Mouse (Mus musculus): Measurements from ENCODE around the gene Apaf1. TPM values are rescaled to one million over a fixed set of nuclear protein-coding genes. Genes with fewer than 3 reads are reported as not detected.

Gene Apaf1
- polyA plus RNA-seq, 1 experiment from 2014 or later: 14.1 TPM

DNA sequence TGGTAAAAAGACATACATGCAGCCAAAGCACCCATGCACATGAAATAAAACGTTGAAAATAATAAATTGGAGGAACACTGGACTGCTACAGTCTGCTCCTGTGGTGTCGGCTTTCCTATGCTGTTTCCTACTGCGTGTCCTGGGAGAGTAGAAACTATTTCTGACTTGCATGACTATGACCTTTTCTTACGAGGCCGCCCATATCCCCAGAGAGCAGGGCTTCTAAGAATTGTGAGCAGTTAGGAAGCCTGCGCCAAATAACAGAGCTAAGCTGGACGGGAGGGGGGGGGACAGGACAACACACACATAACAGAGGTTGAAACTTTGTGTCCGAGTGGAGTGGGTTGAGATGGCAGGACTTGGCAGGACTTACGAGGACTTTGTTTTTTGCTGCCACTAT lies 51.4 kb downstream of the Apaf1 start:
- H3K9ac ChIP-seq (ENCODE audit: low read depth, low read length): no peak overlapping the region
- ATAC-seq (replicated peaks; ENCODE audit: low FRiP score, low read depth) (no peak), DNase-seq (ENCODE audit: low spot score) (peak; percentile 26)
- 80% methylated on average over 9 of the region's 9 CpGs for WGBS
- no peaks in the 10 kb centered on the region for H3K27me3 ChIP-seq (ENCODE audit: insufficient read depth, low read length)
- H3K36me3 ChIP-seq (ENCODE audit: insufficient read depth, low read length): peaks cover 16% of the 10 kb centered on the region; the same call in 1 of the 2 replicates
- H3K4me3 ChIP-seq (replicated peaks; ENCODE audit: low read depth, low read length): no peak overlapping the region
- TF ChIP-seq CTCF (IDR thresholded peaks at IDR 0.05; ENCODE audit: low read depth): no peak
- no peaks in the 10 kb centered on the region for H3K9me3 ChIP-seq (replicated peaks; ENCODE audit: low read length)
- H3K4me2 ChIP-seq (ENCODE audit: low read length): no peak overlapping the region
- no peaks in the 10 kb centered on the region for H3K4me1 ChIP-seq (replicated peaks; ENCODE audit: insufficient read depth, low read length)
- H3K27ac ChIP-seq: no peak overlapping the region

DNA sequence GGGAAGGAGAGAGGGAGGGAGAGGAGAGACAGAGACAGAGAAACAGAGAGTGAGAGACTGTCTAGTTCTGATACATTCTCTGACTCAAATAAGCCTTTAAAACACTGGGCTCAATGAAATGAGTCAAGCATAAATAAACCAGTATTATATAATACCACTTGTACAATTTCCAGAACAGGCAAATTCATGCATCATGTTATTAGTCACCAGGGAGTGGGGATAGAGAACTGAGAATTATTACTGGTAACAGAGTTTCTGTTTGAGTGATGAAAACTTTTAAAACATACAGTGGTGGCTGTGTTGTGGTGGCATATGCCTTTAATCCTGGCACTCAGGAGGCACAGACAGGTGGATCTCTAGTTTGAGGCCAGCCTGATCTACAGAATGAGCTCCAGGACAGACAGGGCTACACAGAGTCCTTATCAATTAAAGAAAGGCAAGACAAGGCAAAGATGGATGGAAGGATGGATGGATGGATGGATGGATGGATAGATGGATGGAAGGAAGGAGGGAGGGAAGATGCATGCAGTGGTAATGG lies 53.5 kb downstream of the Apaf1 start:
- H3K9me3 ChIP-seq (replicated peaks; ENCODE audit: low read length): no peaks in the 10 kb centered on the region
- no peaks in the 10 kb centered on the region for H3K27me3 ChIP-seq (ENCODE audit: insufficient read depth, low read length)
- H3K4me2 ChIP-seq (ENCODE audit: low read length): no peak overlapping the region
- ATAC-seq (replicated peaks; ENCODE audit: low FRiP score, low read depth) (no peak), DNase-seq (ENCODE audit: low spot score) (no peak)
- TF ChIP-seq CTCF (IDR thresholded peaks at IDR 0.05; ENCODE audit: low read depth): no peak
- H3K36me3 ChIP-seq (ENCODE audit: insufficient read depth, low read length): peaks cover 16% of the 10 kb centered on the region; the same call in 1 of the 2 replicates
- H3K27ac ChIP-seq: no peak overlapping the region
- no peak overlapping the region for H3K4me3 ChIP-seq (replicated peaks; ENCODE audit: low read depth, low read length)
- H3K4me1 ChIP-seq (replicated peaks; ENCODE audit: insufficient read depth, low read length): no peaks in the 10 kb centered on the region
- no peak overlapping the region for H3K9ac ChIP-seq (ENCODE audit: low read depth, low read length)

DNA sequence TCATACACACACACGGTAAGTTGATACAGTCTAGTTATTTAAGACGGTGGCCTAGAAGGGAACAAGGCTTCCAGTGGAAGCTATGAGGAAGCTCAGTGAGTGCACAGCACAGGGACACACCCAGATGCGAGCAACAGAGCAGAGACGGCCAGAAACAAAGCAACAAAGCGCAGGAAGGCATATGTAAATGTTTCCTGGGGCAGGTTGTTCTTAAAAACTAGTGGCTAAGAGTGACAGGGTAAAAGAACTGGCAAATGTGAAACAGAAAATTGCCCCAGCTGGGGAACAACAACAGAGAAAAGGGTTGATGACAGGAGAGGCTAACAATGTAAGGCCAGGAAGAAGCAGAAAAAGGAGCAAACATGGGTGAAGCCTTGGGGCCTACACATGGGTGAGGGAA lies 54.6 kb downstream of the Apaf1 start:
- WGBS: 84% methylated on average over 5 of the region's 5 CpGs
- Histone ChIP-seq H3K4me3 (replicated peaks; ENCODE audit: low read depth, low read length) (no peak overlapping the region), H3K27me3 (ENCODE audit: insufficient read depth, low read length) (no peaks in the 10 kb centered on the region), H3K36me3 (ENCODE audit: insufficient read depth, low read length) (peaks cover 11% of the 10 kb centered on the region; the same call in 1 of the 2 replicates), H3K27ac (no peak overlapping the region), H3K9ac (ENCODE audit: low read depth, low read length) (no peak overlapping the region), H3K4me1 (replicated peaks; ENCODE audit: insufficient read depth, low read length) (no peaks in the 10 kb centered on the region), H3K4me2 (ENCODE audit: low read length) (no peak overlapping the region), H3K9me3 (replicated peaks; ENCODE audit: low read length) (no peaks in the 10 kb centered on the region)
- ATAC-seq (replicated peaks; ENCODE audit: low FRiP score, low read depth) (no peak), DNase-seq (ENCODE audit: low spot score) (no peak)
- no peak for TF ChIP-seq CTCF (IDR thresholded peaks at IDR 0.05; ENCODE audit: low read depth)

DNA sequence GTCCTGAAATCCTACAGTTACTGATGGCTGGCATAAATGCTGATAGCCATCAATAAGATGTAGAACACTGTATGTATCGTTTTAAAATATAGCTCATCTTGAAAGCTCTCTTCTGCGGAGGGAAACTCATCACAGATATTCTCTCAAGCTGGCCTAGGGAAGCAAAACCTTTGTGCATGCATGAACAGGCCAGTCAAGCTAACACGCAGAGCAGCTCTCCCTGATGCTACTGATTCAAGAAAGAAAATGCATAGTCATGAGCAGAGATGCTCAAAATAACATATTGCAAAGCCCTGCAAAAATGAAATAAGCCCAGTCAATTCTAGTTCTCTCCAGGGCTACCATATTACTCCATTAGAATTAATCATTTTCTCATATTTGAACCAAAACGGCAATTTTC lies 55.1 kb downstream of the Apaf1 start:
- no peak for TF ChIP-seq CTCF (IDR thresholded peaks at IDR 0.05; ENCODE audit: low read depth)

DNA sequence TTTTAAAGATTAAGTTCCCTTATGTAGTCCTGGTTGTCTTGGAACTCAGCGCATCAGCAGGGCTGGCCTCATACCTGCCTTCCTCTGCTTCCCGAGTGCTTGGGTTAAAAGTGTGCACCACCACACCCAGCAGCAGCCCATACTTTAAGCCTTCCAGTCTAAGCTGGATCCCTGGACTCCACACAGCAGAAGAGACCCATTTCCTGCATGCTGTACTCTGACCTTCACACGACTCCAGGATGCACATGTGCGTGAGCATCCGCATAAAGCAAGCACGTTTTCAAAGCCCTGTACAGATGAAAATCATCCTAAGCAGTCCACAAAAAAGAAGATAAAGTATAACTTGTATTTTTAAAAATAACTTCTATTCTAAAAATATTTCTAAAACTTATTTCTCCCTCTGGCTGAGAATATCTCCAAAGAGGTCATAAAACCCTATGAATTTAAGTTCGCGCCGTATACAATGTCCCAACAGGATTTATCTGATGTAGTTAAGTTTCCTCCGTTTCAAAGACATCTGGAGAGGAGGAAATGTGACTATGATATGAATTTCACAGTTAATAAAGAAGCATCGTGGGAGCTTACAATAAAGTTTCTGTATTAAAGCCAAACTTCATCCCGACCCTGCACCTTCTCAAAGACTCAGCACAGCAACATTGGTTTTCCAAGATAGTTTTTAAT lies 76.6 kb downstream of the Apaf1 start:
- whole genome bisulfite sequencing: 74% methylated on average over 12 of the region's 12 CpGs
- Histone ChIP-seq H3K27ac (no peak overlapping the region), H3K4me1 (replicated peaks; ENCODE audit: insufficient read depth, low read length) (no peaks in the 10 kb centered on the region)

More for the DNA sequence above, 55.1 kb downstream of the Apaf1 start:
- Histone ChIP-seq H3K9ac (ENCODE audit: low read depth, low read length) (no peak overlapping the region), H3K27ac (no peak overlapping the region), H3K4me2 (ENCODE audit: low read length) (no peak overlapping the region), H3K4me3 (replicated peaks; ENCODE audit: low read depth, low read length) (no peak overlapping the region), H3K4me1 (replicated peaks; ENCODE audit: insufficient read depth, low read length) (no peaks in the 10 kb centered on the region), H3K9me3 (replicated peaks; ENCODE audit: low read length) (no peaks in the 10 kb centered on the region), H3K36me3 (ENCODE audit: insufficient read depth, low read length) (peaks cover 11% of the 10 kb centered on the region; the same call in 1 of the 2 replicates), H3K27me3 (ENCODE audit: insufficient read depth, low read length) (no peaks in the 10 kb centered on the region)
- no peak for ATAC-seq (replicated peaks; ENCODE audit: low FRiP score, low read depth)
- 95% methylated on average over 4 of the region's 4 CpGs for WGBS
- DNase-seq (ENCODE audit: low spot score): no peak

DNA sequence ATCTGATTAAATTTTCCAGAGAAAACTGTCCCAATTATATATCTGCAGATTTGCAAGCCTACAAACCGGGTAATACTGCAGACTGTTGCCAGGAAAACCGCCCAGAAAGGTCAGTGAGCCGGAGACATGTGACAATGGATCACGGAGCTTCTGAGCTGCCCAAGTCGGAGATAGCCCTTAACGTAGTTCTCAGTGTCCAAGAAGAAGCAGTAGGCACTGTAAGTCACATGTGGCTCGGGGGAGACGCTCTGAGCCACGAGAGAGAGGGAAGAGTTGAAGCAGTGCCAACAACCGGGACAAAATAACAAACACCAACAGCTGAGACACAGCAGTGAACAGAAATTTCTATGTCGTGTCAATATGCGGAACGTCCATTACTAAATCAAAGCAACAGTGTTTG lies 81.1 kb downstream of the Apaf1 start:
- DNase-seq (ENCODE audit: low spot score): peak; percentile 8
- no peak for TF ChIP-seq CTCF (IDR thresholded peaks at IDR 0.05; ENCODE audit: low read depth)
- Histone ChIP-seq H3K9ac (ENCODE audit: low read depth, low read length) (no peak overlapping the region), H3K9me3 (replicated peaks; ENCODE audit: low read length) (no peaks in the 10 kb centered on the region), H3K27ac (no peak overlapping the region), H3K27me3 (ENCODE audit: insufficient read depth, low read length) (no peaks in the 10 kb centered on the region), H3K4me1 (replicated peaks; ENCODE audit: insufficient read depth, low read length) (no peaks in the 10 kb centered on the region), H3K36me3 (ENCODE audit: insufficient read depth, low read length) (no peaks in the 10 kb centered on the region), H3K4me2 (ENCODE audit: low read length) (no peak overlapping the region), H3K4me3 (replicated peaks; ENCODE audit: low read depth, low read length) (no peak overlapping the region)
- WGBS: 63% methylated on average over 13 of the region's 13 CpGs
- ATAC-seq (replicated peaks; ENCODE audit: low FRiP score, low read depth): no peak

More for the DNA sequence above, 76.6 kb downstream of the Apaf1 start:
- no peak overlapping the region for H3K9ac ChIP-seq (ENCODE audit: low read depth, low read length)
- TF ChIP-seq CTCF (IDR thresholded peaks at IDR 0.05; ENCODE audit: low read depth): no peak
- ATAC-seq (replicated peaks; ENCODE audit: low FRiP score, low read depth) (no peak), DNase-seq (ENCODE audit: low spot score) (peak; percentile 33)
- H3K4me2 ChIP-seq (ENCODE audit: low read length): no peak overlapping the region
- H3K27me3 ChIP-seq (ENCODE audit: insufficient read depth, low read length): no peaks in the 10 kb centered on the region
- H3K36me3 ChIP-seq (ENCODE audit: insufficient read depth, low read length): peaks cover 18% of the 10 kb centered on the region; the same call in 1 of the 2 replicates
- no peaks in the 10 kb centered on the region for H3K9me3 ChIP-seq (replicated peaks; ENCODE audit: low read length)
- no peak overlapping the region for H3K4me3 ChIP-seq (replicated peaks; ENCODE audit: low read depth, low read length)
